Mouse (Mus musculus) ovary, postnatal 36 days (tissue): ENCODE data around the gene Leo1.

ENCODE experiments used
- DNase-seq: peaks from one replicate; pipeline ENCODE4 v3.0.0; 2022; ENCODE audit warnings: low spot score, mixed read lengths

Gene Leo1

DNA sequence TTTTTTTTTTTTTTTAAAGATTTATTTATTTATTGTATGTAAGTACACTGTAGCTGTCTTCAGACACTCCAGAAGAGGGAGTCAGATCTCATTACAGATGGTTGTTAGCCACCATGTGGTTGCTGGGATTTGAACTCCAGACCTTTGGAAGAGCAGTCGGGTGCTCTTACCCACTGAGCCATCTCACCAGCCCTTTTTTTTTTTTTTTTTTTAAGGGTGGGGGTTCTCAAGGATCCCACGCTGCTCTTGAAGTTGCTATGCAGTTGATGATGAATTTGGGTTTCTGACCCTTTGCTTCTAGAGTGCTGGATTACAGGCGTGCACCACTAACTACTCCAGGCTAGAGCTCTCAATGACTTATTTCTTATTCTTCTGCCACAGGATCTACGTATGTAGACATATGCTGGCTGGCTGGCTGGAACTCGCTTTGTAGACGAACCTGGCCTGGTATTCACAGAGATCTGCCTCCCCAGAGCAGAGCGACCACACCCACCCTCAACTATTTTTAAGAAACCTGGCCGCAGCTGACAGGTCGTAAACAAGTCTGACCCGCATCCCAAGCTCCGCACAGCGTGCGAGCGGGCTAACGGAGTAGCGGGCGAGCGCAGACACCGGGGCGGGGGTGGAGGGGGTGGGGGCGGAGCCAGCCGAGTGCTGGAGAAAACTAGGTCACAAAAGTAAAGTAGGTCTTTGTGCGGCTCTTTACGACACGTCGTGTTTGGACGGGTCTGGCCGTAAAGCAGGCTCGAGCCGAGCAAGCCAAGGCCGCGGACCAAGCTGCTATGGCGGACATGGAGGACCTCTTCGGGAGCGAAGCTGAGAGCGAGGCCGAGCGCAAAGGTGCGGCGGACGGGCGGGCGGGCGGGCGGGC lies at the start of gene Leo1:
Gene Leo1 (plus strand): TSS at position 729 of the 871 bp plus-strand sequence.
- DNase-seq, result peak; percentile 83

DNA sequence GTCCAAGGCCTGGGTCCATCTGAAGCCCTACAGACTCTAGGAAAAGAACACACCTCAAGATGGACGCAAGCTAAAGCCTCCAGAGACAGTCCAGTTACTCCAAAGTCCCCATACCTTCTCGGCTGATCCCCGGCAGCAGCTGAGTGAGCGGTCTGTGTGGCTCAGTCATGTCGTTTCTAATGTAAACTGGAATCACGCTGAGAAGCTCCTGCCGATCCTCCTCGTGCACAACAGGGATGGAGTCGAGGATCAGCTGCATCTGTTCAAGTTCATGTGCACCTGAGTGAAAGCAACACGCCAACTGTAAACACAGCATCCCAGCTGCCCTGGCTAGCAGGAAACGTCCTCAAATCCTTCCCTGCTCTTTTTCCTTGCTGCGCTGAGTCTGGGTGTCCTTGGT lies 48.1 kb upstream of the Leo1 start:
- DNase-seq, result no peak

DNA sequence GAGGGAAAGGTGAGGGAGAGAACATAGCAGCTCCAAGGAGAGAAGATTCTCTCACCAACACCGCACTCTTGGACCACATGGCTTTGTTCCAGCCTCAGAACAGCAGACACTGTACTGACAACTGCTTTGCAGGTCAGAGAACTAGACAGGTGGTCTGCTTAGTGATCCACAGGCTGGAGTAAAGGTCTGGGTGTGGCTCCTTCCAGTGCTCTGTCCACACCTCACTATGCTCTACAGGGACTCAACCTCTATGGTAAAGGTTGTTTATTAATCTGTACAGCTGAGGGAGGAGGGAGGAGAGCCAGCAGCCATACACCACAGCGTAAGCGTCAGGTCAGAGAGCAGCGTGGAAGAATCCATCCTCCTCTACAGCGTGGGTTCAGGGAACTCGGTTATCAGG lies 45.4 kb upstream of the Leo1 start:
- DNase-seq, result no peak

DNA sequence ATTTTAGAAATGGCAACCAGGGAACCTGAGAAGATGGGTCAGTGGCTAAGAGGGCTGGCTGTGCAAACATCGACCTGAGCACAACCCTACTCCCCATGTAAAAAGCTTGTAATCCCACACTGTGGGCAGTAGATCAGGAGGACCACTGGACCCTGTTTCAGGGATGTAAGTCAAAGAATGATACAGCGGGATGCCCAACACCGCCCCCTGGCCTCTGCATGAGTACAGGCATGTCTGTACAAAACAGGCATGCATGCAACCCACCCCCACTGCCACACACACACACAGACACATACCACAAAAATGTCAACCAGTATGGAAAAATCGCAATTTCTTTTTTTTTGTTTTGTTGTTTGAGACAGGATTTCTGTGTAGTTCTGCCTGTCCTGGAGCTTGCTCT lies 42.3 kb upstream of the Leo1 start:
- no peak for DNase-seq

GRCm38 (mm10) chr9:75400639-75401038 lies 40.7 kb upstream of the Leo1 start:
- no peak for DNase-seq

DNA sequence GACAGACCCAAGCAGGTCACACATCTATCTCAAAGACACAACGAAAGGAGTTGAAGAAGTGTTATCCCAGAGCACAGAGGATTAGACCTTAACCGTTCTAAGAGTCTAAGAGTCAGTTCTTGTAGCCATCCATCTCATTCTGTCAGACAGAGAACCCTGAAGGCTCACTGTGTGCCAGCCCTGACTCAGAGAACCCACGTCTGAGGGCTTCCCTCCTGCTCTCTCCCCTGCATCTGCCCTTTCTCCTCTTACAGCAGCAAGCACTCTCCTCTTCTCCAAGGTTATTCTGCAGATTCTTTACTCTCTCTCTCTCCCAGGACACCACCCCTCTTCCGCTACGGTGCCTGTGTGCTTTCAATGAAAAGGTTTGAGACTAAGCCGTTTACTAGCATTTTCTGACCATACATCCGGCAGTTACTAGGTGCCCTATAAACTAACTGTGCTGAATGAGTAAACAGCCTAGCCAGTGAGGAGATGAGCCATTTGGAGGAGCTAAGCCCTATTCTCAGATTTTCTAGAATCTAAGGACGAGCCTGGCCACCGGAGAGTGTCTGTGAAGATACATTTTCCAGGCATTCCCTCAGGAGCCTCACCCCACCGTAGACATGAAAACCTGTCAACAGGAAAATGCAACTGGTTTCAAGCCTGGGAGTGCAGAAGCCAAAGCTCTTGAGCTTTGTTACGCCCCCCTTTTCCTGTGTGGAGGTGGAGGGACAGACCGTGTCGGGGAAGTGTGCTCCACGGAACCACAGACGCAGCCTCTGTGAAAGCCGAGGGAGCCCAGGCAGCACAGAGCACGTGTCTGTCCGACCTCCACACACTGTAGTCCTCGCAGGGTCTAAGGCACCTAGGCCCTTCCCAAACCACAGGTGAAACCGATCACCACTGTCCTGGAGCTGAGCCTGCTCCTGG lies 39.5 kb upstream of the Leo1 start:
- DNase-seq, result no peak

GRCm38 (mm10) chr9:75403520-75403919 lies 37.8 kb upstream of the Leo1 start:
- no peak for DNase-seq

DNA sequence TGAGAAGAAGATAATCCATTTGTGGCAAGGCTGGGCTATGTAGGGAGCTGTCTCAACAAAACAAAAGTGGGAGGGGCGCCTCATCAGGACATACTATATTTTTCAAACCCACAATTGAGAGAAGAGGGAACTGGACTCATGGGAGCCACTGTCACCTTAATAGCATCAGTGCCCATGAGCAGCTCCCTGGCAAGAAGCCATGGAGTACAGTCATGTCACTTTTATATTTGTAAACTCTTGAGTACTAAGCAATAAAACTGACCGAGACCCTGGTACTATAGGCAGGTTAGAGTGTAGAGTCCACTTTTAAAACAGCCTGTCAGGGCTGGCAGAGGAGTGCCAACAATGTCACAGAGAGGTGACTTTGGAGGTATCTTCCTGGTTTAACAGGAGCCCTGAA lies 35.2 kb upstream of the Leo1 start:
- no peak for DNase-seq

DNA sequence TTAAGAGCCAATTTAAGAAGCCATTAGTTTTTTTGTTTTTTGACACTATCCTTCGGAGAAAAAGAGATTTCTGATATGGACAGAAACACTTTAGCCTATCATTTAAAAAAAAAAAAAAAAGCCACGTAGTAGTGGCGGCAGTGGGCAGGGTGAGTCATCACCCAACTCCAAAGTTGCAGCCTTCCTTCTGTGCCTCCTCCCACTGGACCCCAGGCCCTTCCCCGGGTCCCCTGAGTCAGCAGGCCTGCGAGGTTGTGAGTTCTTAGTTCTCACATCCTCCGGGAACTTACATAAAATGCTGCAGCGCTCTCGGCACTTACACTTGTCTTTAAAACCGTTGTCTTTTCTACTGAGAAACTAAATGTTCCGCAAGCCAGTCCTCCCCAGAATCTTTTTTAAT lies 33.5 kb upstream of the Leo1 start:
- peak; percentile 28 for DNase-seq

- no peak for DNase-seq
These were observed 33.0 kb upstream of the Leo1 start for GRCm38 (mm10) chr9:75408204-75408826.

- DNase-seq, result peak; percentile 76
These were observed 32.1 kb upstream of the Leo1 start for GRCm38 (mm10) chr9:75409031-75409851.

DNA sequence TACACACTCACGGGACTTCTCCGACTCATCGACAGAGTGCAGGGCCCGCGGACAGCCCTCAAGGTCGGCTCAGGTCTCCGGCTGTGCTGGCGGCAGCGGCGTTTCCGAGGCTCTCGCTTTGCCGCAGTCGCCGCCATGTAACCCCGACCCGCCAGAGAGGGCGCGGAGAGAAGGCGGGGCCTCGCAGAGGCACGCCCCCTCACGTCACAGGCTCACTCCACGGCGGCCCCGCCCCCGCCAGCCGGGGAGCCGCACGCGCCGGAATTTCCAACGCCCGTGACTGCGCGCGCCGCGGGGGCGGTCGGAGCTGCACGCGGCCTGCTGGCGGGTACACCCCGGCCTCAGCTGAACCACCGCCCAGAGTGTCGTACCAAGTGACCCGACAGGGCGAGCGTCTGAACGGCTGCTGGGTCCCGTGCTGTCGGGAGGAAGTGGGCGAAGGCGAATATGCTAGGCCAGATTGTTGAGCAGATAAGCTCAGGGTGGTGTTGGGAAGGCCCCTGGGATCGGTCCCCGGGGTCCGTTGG lies 31.4 kb upstream of the Leo1 start, which contains the start of gene Mapk6:
Gene Mapk6 (minus strand): TSS at position 154 of the 527 bp plus-strand sequence.
- peak; percentile 99 for DNase-seq

- DNase-seq, result no peak
These were observed 30.3 kb upstream of the Leo1 start for GRCm38 (mm10) chr9:75410868-75411487.

DNA sequence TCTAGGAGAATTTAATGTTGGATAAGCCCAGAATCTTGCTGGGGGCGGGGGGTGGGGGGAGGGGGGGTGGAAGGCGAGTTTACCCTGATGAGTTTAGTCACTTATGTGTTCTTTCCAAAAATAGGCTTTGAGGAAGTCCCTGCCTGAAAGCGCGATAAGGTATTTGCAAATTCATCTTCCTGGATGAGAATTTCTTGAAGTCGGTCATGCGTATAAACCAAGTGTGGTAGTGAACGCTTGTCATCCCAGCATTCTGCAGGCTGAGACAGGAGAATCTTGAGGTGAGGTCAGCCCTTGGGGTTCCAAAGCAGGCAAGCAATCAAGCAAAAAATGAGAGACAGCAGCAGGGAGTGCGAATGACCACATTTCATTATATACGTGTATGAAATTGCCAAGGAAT lies 29.7 kb upstream of the Leo1 start:
- DNase-seq, result no peak

- no peak for DNase-seq
These were observed 28.1 kb upstream of the Leo1 start for GRCm38 (mm10) chr9:75413206-75413605.

DNA sequence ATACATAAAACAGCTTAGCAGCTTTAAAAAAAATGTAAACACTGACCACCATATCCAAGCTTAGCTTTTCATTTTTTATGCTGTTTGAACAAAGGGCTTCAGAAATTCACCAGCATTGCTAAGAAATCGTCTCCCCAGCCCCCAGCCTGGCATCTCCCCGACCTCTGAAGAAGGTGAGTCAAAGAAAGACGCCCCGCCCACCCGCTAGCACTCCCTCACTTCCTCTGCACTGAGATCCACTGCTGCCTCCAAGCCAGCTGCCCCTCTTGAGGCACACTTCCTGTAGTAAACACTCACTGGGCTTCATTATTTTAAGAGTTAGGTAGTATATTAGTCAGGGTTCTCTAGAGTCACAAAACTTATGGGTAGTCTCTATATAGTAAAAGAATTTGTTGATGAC lies 27.1 kb upstream of the Leo1 start:
- no peak for DNase-seq

- no peak for DNase-seq
These were observed 19.1 kb upstream of the Leo1 start for GRCm38 (mm10) chr9:75422251-75422691.

GRCm38 (mm10) chr9:75423683-75424082 lies 17.6 kb upstream of the Leo1 start:
- no peak for DNase-seq

GRCm38 (mm10) chr9:75424358-75425150 lies 16.8 kb upstream of the Leo1 start:
- DNase-seq, result no peak
